Mouse (Mus musculus): Measurements from ENCODE around the gene Sowaha.

Gene Sowaha

DNA sequence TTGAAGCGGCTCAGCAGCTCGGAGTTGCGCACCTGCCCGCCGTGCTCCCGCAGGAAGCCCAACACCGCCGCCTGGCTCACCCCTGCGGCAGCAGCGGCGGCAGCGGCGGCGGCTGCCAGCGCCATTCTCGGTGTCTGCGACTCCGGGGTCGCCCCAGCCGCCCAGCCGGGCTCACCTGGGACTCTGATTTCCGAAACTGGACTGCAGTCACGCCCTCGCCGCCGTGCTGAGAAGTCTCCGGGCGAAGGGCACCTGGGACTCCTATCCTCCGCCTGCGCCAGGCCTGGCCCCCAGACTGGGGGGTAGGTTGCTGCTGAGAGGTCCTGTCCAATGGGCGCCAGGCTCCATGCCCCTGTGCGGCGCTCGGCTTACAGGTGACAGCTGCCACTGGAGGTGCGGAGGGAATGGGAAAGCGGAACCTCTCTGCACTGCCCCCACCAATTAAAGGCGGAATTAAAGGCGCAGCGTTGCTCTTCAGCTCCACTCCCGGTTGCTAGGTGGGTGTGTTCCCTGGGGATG is at the start of gene Sowaha, which contains the start of gene Gm9945:
Sowaha (minus strand) TSS at position 492 of the 519 bp plus-strand sequence.
Gm9945 (plus strand) TSS at position 384 of the 519 bp plus-strand sequence.
- POLR2A ChIA-PET, result interaction anchor here (0.6 to 2.4 kb wide), 21 partner anchors 10 to 946 kb away, joined by 3 to 12 read pairs (median 4); partner anchors contain the start of genes Shroom1 (in 2 of the 4), Gm10447 (in 1 of the 4), Gm9837 (in 1 of the 4) and Kif3a (in 1 of the 4)
- CTCF ChIA-PET, result interaction anchor here (0.5 to 3.0 kb wide), 14 partner anchors 10 to 1754 kb away, joined by 3 to 22 read pairs (median 4); partner anchors contain the start of genes Gm9837 (in 3 of the 4), Gm10447 (in 1 of the 4) and Shroom1 (in 1 of the 4)

GRCm38 (mm10) chr11:53529253-53529557 is 49.1 kb upstream of the Sowaha start:
- CTCF ChIA-PET, result interaction anchor here in 1 of 4 experiments (0.6 kb wide), 1 partner anchor 220 kb away, joined by 5 read pairs; no protein-coding TSS in a partner anchor

GRCm38 (mm10) chr11:53528397-53529252 is 48.6 kb upstream of the Sowaha start:
- ChIA-PET CTCF (no interaction called here), POLR2A (interaction anchor here in 3 of 4 experiments (0.6 to 1.8 kb wide), 3 partner anchors 8 to 64 kb away, joined by 3 to 7 read pairs (median 3); no protein-coding TSS in a partner anchor)

More at GRCm38 (mm10) chr11:53529253-53529557, 49.1 kb upstream of the Sowaha start:
- POLR2A ChIA-PET, result interaction anchor here in 3 of 4 experiments (0.6 to 1.8 kb wide), 3 partner anchors 9 to 63 kb away, joined by 3 to 7 read pairs (median 3); no protein-coding TSS in a partner anchor

- ChIA-PET CTCF (interaction anchor here in 3 of 4 experiments (0.7 to 2.4 kb wide), 5 partner anchors 36 to 68 kb away, joined by 3 to 6 read pairs (median 3); partner anchors contain the start of gene Gm9837 (in 1 of the 3)), POLR2A (interaction anchor here in 3 of 4 experiments (0.6 to 2.1 kb wide), 9 partner anchors 11 to 1184 kb away, joined by 3 to 7 read pairs (median 4); no protein-coding TSS in a partner anchor)
Measured at GRCm38 (mm10) chr11:53525461-53525860, 45.4 kb upstream of the Sowaha start.

- POLR2A ChIA-PET, result interaction anchor here in 3 of 4 experiments (0.6 to 2.1 kb wide), 9 partner anchors 10 to 1165 kb away, joined by 3 to 7 read pairs (median 3); no protein-coding TSS in a partner anchor
- CTCF ChIA-PET, result interaction anchor here (0.6 to 2.4 kb wide), 6 partner anchors 20 to 182 kb away, joined by 3 to 7 read pairs (median 3); partner anchors contain the start of genes Gm9837 (in 1 of the 4) and Rad50 (in 1 of the 4)
Measured at GRCm38 (mm10) chr11:53524905-53525304, 44.8 kb upstream of the Sowaha start.

DNA sequence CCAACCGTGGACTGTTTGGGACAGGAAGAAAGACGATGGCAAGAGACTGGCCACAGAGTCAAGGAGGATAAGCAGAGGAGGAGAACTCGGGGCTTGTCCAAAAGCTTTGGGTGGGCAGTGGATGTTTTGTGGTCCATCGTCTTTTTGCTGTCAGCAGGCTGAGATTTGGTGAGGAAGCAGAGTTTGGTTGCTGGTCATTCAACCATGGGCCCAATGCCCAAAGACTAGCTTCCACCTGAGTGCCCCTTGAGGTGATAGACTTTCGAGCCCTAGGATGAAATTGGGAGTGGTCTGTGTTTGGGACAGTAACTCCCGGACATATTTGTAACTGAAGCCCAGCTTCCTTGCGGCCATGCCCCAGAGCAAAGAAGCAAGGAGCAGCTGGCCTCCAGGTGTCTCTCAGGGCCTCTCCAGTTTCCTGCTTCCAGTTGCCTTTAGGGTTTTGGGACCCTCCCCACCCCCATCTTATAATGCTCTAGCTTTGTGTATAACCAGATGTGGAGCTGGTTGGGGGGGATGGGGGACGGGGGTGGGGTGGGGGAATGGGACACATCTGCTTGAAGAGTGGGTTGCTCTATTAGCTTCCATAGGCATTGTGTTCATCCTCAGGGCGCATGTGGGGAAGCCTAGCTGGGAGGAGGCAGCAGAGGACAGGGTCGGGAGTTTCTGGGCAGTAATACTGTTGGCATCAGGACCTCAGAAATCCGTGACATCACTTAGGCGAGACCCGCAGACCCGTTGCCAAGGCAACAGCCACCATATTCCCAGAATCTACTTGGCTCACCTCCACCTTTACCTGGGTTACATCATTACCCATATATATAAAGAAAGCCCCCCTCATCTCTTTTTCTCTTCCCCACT is 43.7 kb upstream of the Sowaha start:
- ChIA-PET POLR2A (interaction anchor here in 2 of 4 experiments (0.6 to 0.8 kb wide), 3 partner anchors 15 to 113 kb away, joined by 3 read pairs; no protein-coding TSS in a partner anchor), CTCF (interaction anchor here in 3 of 4 experiments (0.7 to 2.4 kb wide), 4 partner anchors 13 to 214 kb away, joined by 3 to 6 read pairs (median 3); no protein-coding TSS in a partner anchor)

- ChIA-PET POLR2A (no interaction called here), CTCF (interaction anchor here in 1 of 4 experiments (1.4 kb wide), 1 partner anchor 215 kb away, joined by 3 read pairs; no protein-coding TSS in a partner anchor)
Measured at GRCm38 (mm10) chr11:53522930-53523329, 42.9 kb upstream of the Sowaha start.

DNA sequence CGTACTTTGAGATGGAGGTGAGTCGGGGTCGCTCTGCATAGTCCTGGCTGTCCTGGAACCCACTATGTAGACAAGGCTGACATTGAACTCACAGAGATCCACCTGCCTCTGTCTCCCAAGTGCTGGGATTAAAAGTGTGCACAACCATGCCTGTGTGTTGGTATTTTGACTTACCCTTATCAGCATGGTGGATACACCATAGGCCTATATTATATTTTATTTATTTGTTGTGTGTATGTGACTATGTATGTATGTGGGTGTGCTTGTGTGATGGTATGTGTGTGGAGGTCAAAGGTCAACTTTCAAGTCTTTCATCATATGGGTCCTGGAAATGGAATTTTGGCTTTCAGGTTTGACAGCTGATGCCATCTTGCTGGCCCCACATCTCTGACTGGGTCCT is 42.3 kb upstream of the Sowaha start:
- CTCF ChIA-PET, result no interaction called here
- POLR2A ChIA-PET, result interaction anchor here in 1 of 4 experiments (0.6 kb wide), 1 partner anchor 55 kb away, joined by 3 read pairs; no protein-coding TSS in a partner anchor

- ChIA-PET POLR2A (interaction anchor here in 2 of 4 experiments (0.6 to 0.7 kb wide), 3 partner anchors 53 to 66 kb away, joined by 3 to 4 read pairs (median 4); no protein-coding TSS in a partner anchor), CTCF (no interaction called here)
Measured at GRCm38 (mm10) chr11:53521821-53522131, 41.7 kb upstream of the Sowaha start.

DNA sequence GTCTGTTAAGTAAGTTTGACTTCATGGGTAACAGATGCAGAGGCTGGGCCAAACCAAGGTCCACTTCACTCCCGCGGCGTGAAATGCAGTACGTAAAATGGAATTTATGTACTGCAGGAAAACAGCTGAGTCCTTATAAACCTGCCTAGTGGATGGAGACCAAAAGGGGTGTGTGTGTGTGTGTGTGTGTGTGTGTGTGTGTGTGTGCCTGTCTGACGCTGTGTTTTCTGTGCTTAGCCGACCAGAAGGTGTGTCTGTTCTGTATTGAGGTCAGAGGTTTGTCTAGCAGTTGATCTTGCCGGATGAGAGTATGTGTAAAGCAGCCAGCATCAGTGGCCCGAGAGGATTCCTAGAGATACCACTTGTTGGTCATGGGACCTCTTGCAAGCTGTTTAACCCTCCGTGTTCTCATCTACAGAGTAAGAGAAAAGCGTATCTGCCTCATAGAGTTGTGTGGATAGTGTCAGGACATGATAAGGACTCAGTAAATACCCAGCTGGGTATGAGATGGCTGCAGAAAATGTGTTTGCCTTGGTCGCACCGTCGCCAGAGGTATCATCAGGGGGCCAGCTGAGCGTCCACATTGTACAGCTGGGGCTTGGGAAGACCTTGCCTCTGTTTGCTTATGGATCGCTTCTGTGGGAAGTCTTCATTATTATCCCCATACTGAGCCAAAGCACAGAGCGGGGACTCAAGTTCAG is 41.2 kb upstream of the Sowaha start:
- POLR2A ChIA-PET, result interaction anchor here in 3 of 4 experiments (0.6 to 4.0 kb wide), 16 partner anchors 8 to 552 kb away, joined by 3 to 27 read pairs (median 4); no protein-coding TSS in a partner anchor
- CTCF ChIA-PET, result no interaction called here

- ChIA-PET CTCF (interaction anchor here in 3 of 4 experiments (0.6 to 1.6 kb wide), 6 partner anchors 12 to 108 kb away, joined by 3 to 8 read pairs (median 4); partner anchors contain the start of gene Gm9837 (in 1 of the 3)), POLR2A (interaction anchor here (0.6 to 4.0 kb wide), 17 partner anchors 9 to 553 kb away, joined by 3 to 27 read pairs (median 4); no protein-coding TSS in a partner anchor)
Measured at GRCm38 (mm10) chr11:53520122-53520978, 40.3 kb upstream of the Sowaha start.

DNA sequence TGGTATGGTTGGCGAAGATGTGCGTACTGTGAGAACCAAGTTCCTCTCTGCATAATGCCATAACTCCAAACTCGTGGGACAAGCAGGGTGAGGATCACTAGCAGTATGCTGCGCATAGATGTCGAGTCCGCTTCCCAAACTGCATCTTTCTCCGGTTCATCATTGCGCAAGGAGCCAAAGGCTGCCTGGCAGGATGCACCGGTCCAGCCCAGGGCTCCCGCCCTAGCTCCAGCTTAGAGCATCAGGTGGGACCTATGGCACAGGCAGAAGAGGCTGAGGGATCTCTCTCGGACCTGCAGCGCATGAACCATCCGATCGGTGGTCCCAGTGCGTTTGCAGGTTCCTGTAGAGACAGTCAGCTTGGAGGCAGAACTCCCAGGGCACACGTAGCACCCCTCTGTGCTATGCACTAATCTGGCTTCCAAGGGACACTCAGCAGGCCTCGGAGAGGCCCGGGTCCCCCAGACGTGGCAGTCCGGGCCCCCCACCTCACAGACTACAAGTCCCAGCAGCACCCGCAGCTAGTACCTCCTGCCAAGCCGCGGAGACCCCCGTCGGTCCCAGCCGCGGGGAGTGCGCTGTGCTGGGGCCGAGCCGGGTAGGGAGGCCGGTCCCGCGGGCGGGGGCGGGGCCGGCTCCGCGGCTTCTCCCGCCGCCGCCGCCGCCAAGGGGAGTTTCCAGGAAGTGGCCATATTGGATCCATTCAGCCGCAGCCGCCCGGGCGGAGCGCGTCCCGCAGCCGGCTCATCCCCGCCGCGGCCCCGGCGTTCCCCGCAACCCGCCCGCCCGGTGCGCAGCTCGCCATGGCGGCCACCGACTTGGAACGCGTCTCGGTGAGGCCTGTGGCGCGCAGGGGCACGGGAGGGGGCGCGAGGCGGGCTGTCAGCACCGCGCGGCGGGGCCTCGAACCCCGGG is 39.4 kb upstream of the Sowaha start, which contains the start of gene Sept8:
Sept8 (plus strand) TSS at position 51 of the 915 bp plus-strand sequence.
- POLR2A ChIA-PET, result interaction anchor here (0.6 to 4.0 kb wide), 15 partner anchors 10 to 494 kb away, joined by 3 to 27 read pairs (median 4); partner anchors contain the start of genes Gdf9 (in 1 of the 4), Rad50 (in 1 of the 4) and Uqcrq (in 1 of the 4)

DNA sequence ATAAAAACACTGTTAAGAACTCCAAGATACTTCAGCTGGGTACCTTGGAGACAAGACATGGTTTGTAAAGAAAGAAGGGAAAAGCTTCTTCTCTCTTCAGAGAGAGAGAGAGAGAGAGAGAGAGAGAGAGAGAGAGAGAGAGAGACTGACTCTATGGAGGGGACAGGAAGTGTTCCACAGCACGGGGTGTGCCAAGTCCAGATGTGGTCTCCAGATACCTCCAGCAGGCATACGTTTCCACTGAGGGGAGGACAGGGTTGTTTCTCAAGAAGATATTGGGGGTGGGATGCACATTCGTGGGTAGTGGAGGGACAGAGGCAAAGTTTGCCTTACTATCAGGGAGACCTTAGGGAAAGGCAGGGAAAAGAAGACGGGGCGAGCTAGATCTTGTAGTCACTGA is 38.7 kb upstream of the Sowaha start:
- ChIA-PET CTCF (interaction anchor here in 3 of 4 experiments (0.6 to 1.6 kb wide), 3 partner anchors 49 to 218 kb away, joined by 3 to 4 read pairs (median 3); partner anchors contain the start of gene Gm9837 (in 1 of the 3)), POLR2A (interaction anchor here in 2 of 4 experiments (0.9 to 4.0 kb wide), 7 partner anchors 10 to 188 kb away, joined by 3 to 27 read pairs (median 4); partner anchors contain the start of genes Gdf9 (in 1 of the 2), Rad50 (in 1 of the 2) and Uqcrq (in 1 of the 2))

More for the DNA sequence above, 39.4 kb upstream of the Sowaha start, which contains the start of gene Sept8:
- CTCF ChIA-PET, result interaction anchor here (0.5 to 1.6 kb wide), 9 partner anchors 11 to 219 kb away, joined by 3 to 8 read pairs (median 4); partner anchors contain the start of gene Gm9837 (in 1 of the 4)

- CTCF ChIA-PET, result interaction anchor here in 2 of 4 experiments (0.6 kb wide), 2 partner anchors 25 to 88 kb away, joined by 4 to 6 read pairs; no protein-coding TSS in a partner anchor
- POLR2A ChIA-PET, result interaction anchor here in 1 of 4 experiments (0.6 to 1.6 kb wide), 2 partner anchors 9 to 49 kb away, joined by 3 to 5 read pairs; no protein-coding TSS in a partner anchor
Measured at GRCm38 (mm10) chr11:53516775-53517627, 36.9 kb upstream of the Sowaha start.

All from embryonic stem cell, embryonic (primary cell).